Mouse (Mus musculus) E14TG2a.4 (cell line): ENCODE measurements at regions not wholly inside any gene's neighbourhood (a gene's known extent, or its start where the extent isn't known, plus 50 kb on each side); places are given as distances from the start of the nearest gene placed in this dataset.

Experiments used
- H3K27me3 ChIP-seq: 2 replicates; pipeline ENCODE4 v1.6.1; 2014; ENCODE audit warnings: low read length, control low read depth; ENCODE audit not compliant: insufficient read depth
- H3K36me3 ChIP-seq: 2 replicates; pipeline ENCODE4 v1.6.1; 2014; ENCODE audit warnings: low read length, control low read depth; ENCODE audit not compliant: insufficient read depth
- H3K4me1 ChIP-seq: replicated peaks from 2 replicates; pipeline ENCODE4 v1.6.1; 2014; ENCODE audit warnings: low read depth, low read length, control low read depth
- H3K4me3 ChIP-seq: replicated peaks from 2 replicates; pipeline ENCODE4 v1.5.1; 2014; ENCODE audit warnings: mild to moderate bottlenecking, low read length
- H3K9me3 ChIP-seq: 2 replicates; pipeline ENCODE4 v1.6.1; 2014; ENCODE audit warnings: low read length, control low read depth
- CTCF ChIP-seq: conservative IDR thresholded peaks from 2 replicates; pipeline ENCODE4 v1.5.1; 2014; ENCODE audit warnings: low read length
- NANOG ChIP-seq: IDR thresholded peaks from 2 replicates; pipeline ENCODE4 v1.6.1; 2014; ENCODE audit warnings: borderline replicate concordance, low read length, mixed read lengths
- POU5F1 ChIP-seq: IDR thresholded peaks from 2 replicates; pipeline ENCODE4 v1.6.1; 2014; ENCODE audit warnings: low read length, borderline replicate concordance

- TF ChIP-seq CTCF (no peak), POU5F1 (no peak), NANOG (no peak)
- peaks cover 40% of the 10 kb centered on the region for H3K4me1 ChIP-seq
- no peaks in the 10 kb centered on the region for H3K36me3 ChIP-seq
- H3K4me3 ChIP-seq, result no peak overlapping the region
- no peaks in the 10 kb centered on the region; the same call in 1 of the 2 replicates for H3K27me3 ChIP-seq
- H3K9me3 ChIP-seq, result no peaks in the 10 kb centered on the region
Observed at GRCm38 (mm10) chr3:40458490-40458889, 72.6 kb upstream of the Intu start.

GRCm38 (mm10) chr3:40463446-40463845 is 67.6 kb upstream of the Intu start:
- H3K4me1 ChIP-seq, result peaks cover 4% of the 10 kb centered on the region; the same call in 1 of the 2 replicates
- H3K4me3 ChIP-seq, result no peak overlapping the region
- no peaks in the 10 kb centered on the region for H3K36me3 ChIP-seq
- no peak for TF ChIP-seq POU5F1
- TF ChIP-seq NANOG, result no peak
- no peak for TF ChIP-seq CTCF
- H3K9me3 ChIP-seq, result no peaks in the 10 kb centered on the region
- no peaks in the 10 kb centered on the region; the same call in 1 of the 2 replicates for H3K27me3 ChIP-seq

- Histone ChIP-seq H3K9me3 (no peaks in the 10 kb centered on the region), H3K4me3 (no peak overlapping the region), H3K27me3 (no peaks in the 10 kb centered on the region), H3K36me3 (no peaks in the 10 kb centered on the region), H3K4me1 (no peaks in the 10 kb centered on the region)
- TF ChIP-seq CTCF, result no peak
- no peak for TF ChIP-seq NANOG
- no peak for TF ChIP-seq POU5F1
Observed at GRCm38 (mm10) chr3:40470101-40470500, 61.0 kb upstream of the Intu start.

- Histone ChIP-seq H3K4me3 (no peak overlapping the region), H3K4me1 (no peaks in the 10 kb centered on the region), H3K27me3 (no peaks in the 10 kb centered on the region), H3K36me3 (no peaks in the 10 kb centered on the region), H3K9me3 (peaks cover 9% of the 10 kb centered on the region)
- TF ChIP-seq NANOG (no peak), CTCF (no peak), POU5F1 (no peak)
Observed at GRCm38 (mm10) chr3:40472766-40473165, 58.3 kb upstream of the Intu start.

- Histone ChIP-seq H3K4me1 (no peaks in the 10 kb centered on the region), H3K36me3 (no peaks in the 10 kb centered on the region), H3K9me3 (peaks cover 46% of the 10 kb centered on the region), H3K4me3 (no peak overlapping the region), H3K27me3 (no peaks in the 10 kb centered on the region)
- TF ChIP-seq POU5F1, result no peak
- TF ChIP-seq NANOG, result no peak
- no peak for TF ChIP-seq CTCF
Observed at GRCm38 (mm10) chr3:40480258-40480951, 50.7 kb upstream of the Intu start.
